Mouse (Mus musculus) forebrain, embryonic 14.5 days (tissue): ENCODE results near the gene Spsb4. TPM values are rescaled to one million over a fixed set of nuclear protein-coding genes. Genes with fewer than 3 reads are reported as not detected.
A peak's percentile ranks its signal among the peaks of the same experiment; 100 is the strongest.

Source experiments
- ATAC-seq: fragments of 200-750 bp; cut with Nextera tagmentation; 2 replicates; pipeline ENCODE4 v1.8.0; 2017; ENCODE audit warnings: mild to moderate bottlenecking, moderate library complexity
- DNase-seq: peaks from one replicate; pipeline ENCODE4 v3.0.0-alpha.2; 2015; ENCODE audit warnings: low spot score
- H3K27ac ChIP-seq: fragments of 300-500 bp; sonication (generic); 2 replicates; pipeline ENCODE4 v1.5.1; 2014; ENCODE audit warnings: low read depth, mild to moderate bottlenecking, control low read depth, low read length, moderate library complexity
- H3K27me3 ChIP-seq: fragments of 300-500 bp; sonication (generic); replicated peaks from 2 replicates; pipeline ENCODE4 v1.6.1; 2014; ENCODE audit warnings: low read length, control low read depth, mixed read lengths; ENCODE audit not compliant: control insufficient read depth, insufficient read depth
- H3K36me3 ChIP-seq: fragments of 300-500 bp; sonication (generic); 2 replicates; pipeline ENCODE4 v1.6.1; 2014; ENCODE audit warnings: low read length, control low read depth; ENCODE audit not compliant: control insufficient read depth, insufficient read depth
- H3K4me1 ChIP-seq: fragments of 300-500 bp; sonication (generic); 2 replicates; pipeline ENCODE4 v1.6.1; 2014; ENCODE audit warnings: antibody characterized with exemption, low read length, control low read depth; ENCODE audit not compliant: control insufficient read depth, insufficient read depth
- H3K4me2 ChIP-seq: fragments of 300-500 bp; sonication (generic); 2 replicates; pipeline ENCODE4 v1.6.1; 2014; ENCODE audit warnings: mild to moderate bottlenecking, control low read depth, low read length
- H3K4me3 ChIP-seq: fragments of 300-500 bp; sonication (generic); 2 replicates; pipeline ENCODE4 v1.5.1; 2014; ENCODE audit warnings: low read depth, low read length, control low read depth
- H3K9ac ChIP-seq: fragments of 300-500 bp; sonication (generic); 2 replicates; pipeline ENCODE4 v1.6.1; 2014; ENCODE audit warnings: mild to moderate bottlenecking, low read length, control low read depth, moderate library complexity
- H3K9me3 ChIP-seq: fragments of 300-500 bp; sonication (generic); replicated peaks from 2 replicates; pipeline ENCODE4 v1.6.1; 2016; ENCODE audit warnings: low read length, control low read depth, mixed read lengths; ENCODE audit not compliant: control insufficient read depth
- WGBS: fragments of 180-500 bp; shearing (Covaris S2); extraction: QIAGEN DNeasy Blood & Tissue Kit; methylation state at CpG from one replicate; pipeline ENCODE4 v1.1.7; 2014; 5-methylcytosine and 5-hydroxymethylcytosine counted together
- polyA plus RNA-seq: library from polyadenylated mRNA; unstranded; fragments of >200 nt; fragmentation: Nextera tagmentation; extraction: Ambion mirVana; gene quantifications from 2 replicates; pipeline ENCODE4 v1.2.1, GENCODE M21; 2014

Gene Spsb4
- polyA plus RNA-seq, 1 experiment from 2014 or later: 20.8 TPM

GRCm38 (mm10) chr9:97010447-97010846, 8.2 kb downstream of the Spsb4 start:
- no peak overlapping the region for H3K4me3 ChIP-seq
- H3K4me1 ChIP-seq: peaks cover 43% of the 10 kb centered on the region
- no peaks in the 10 kb centered on the region for H3K27me3 ChIP-seq
- H3K9me3 ChIP-seq: peaks cover 5% of the 10 kb centered on the region; the same call in 1 of the 2 replicates
- H3K9ac ChIP-seq: no peak overlapping the region
- no peak overlapping the region for H3K27ac ChIP-seq
- H3K36me3 ChIP-seq: 0 out of 2 replicates have a peak, but pooled peaks cover 4% of the 10 kb centered on the region
- DNase-seq (no peak), ATAC-seq (no peak)
- H3K4me2 ChIP-seq: no peak overlapping the region
- WGBS: 87% methylated on average over 6 of the region's 6 CpGs

- DNase-seq (no peak), ATAC-seq (no peak)
- WGBS: 85% methylated on average over 3 of the region's 3 CpGs
Measured at GRCm38 (mm10) chr9:97004726-97005125, 13.9 kb downstream of the Spsb4 start.

GRCm38 (mm10) chr9:97003173-97003572, 15.5 kb downstream of the Spsb4 start:
- Histone ChIP-seq H3K4me1 (no peaks in the 10 kb centered on the region), H3K36me3 (no peaks in the 10 kb centered on the region), H3K4me2 (no peak overlapping the region), H3K27ac (no peak overlapping the region), H3K4me3 (no peak overlapping the region), H3K27me3 (no peaks in the 10 kb centered on the region), H3K9ac (no peak overlapping the region), H3K9me3 (no peaks in the 10 kb centered on the region)
- DNase-seq: no peak
- no peak for ATAC-seq
- 83% methylated on average over 5 of the region's 5 CpGs for WGBS

More at GRCm38 (mm10) chr9:97004726-97005125, 13.9 kb downstream of the Spsb4 start:
- no peak overlapping the region for H3K4me3 ChIP-seq
- H3K4me2 ChIP-seq: no peak overlapping the region
- 0 out of 2 replicates have a peak, but pooled peaks cover 4% of the 10 kb centered on the region for H3K36me3 ChIP-seq
- H3K4me1 ChIP-seq: no peaks in the 10 kb centered on the region
- H3K27ac ChIP-seq: no peak overlapping the region
- H3K9me3 ChIP-seq: peaks cover 5% of the 10 kb centered on the region; the same call in 1 of the 2 replicates
- H3K9ac ChIP-seq: no peak overlapping the region
- H3K27me3 ChIP-seq: no peaks in the 10 kb centered on the region

GRCm38 (mm10) chr9:97002654-97003053, 16.0 kb downstream of the Spsb4 start:
- Histone ChIP-seq H3K4me3 (no peak overlapping the region), H3K9me3 (no peaks in the 10 kb centered on the region), H3K9ac (no peak overlapping the region), H3K27me3 (no peaks in the 10 kb centered on the region), H3K27ac (no peak overlapping the region), H3K36me3 (no peaks in the 10 kb centered on the region), H3K4me2 (no peak overlapping the region), H3K4me1 (no peaks in the 10 kb centered on the region)
- no peak for ATAC-seq
- WGBS: 92% methylated on average over 8 of the region's 8 CpGs
- DNase-seq: no peak

GRCm38 (mm10) chr9:97002025-97002424, 16.6 kb downstream of the Spsb4 start:
- 80% methylated on average over 7 of the region's 7 CpGs for WGBS
- Histone ChIP-seq H3K9me3 (no peaks in the 10 kb centered on the region), H3K36me3 (no peaks in the 10 kb centered on the region), H3K4me3 (no peak overlapping the region), H3K4me1 (no peaks in the 10 kb centered on the region), H3K9ac (no peak overlapping the region), H3K4me2 (no peak overlapping the region), H3K27me3 (no peaks in the 10 kb centered on the region), H3K27ac (no peak overlapping the region)
- DNase-seq: no peak
- ATAC-seq: no peak

GRCm38 (mm10) chr9:97001458-97001857, 17.2 kb downstream of the Spsb4 start:
- WGBS: 93% methylated on average over 10 of the region's 10 CpGs
- ATAC-seq: no peak
- Histone ChIP-seq H3K4me1 (no peaks in the 10 kb centered on the region), H3K9me3 (no peaks in the 10 kb centered on the region), H3K36me3 (no peaks in the 10 kb centered on the region), H3K27me3 (no peaks in the 10 kb centered on the region), H3K9ac (no peak overlapping the region), H3K4me2 (no peak overlapping the region), H3K4me3 (no peak overlapping the region), H3K27ac (no peak overlapping the region)
- DNase-seq: no peak

- no peak for DNase-seq
- Histone ChIP-seq H3K9me3 (no peaks in the 10 kb centered on the region), H3K27me3 (no peaks in the 10 kb centered on the region), H3K4me3 (no peak overlapping the region), H3K9ac (no peak overlapping the region), H3K36me3 (peaks cover 14% of the 10 kb centered on the region), H3K4me2 (no peak overlapping the region), H3K27ac (no peak overlapping the region), H3K4me1 (peaks cover 15% of the 10 kb centered on the region)
- 95% methylated on average over 25 of the region's 25 CpGs for WGBS
- ATAC-seq: no peak
Measured at GRCm38 (mm10) chr9:96995717-96996116, 22.9 kb downstream of the Spsb4 start.

- H3K27me3 ChIP-seq: no peaks in the 10 kb centered on the region
- peaks cover 23% of the 10 kb centered on the region for H3K4me1 ChIP-seq
- 90% methylated on average over 9 of the region's 9 CpGs for WGBS
- no peak overlapping the region for H3K9ac ChIP-seq
- H3K9me3 ChIP-seq: no peaks in the 10 kb centered on the region
- no peak overlapping the region for H3K4me3 ChIP-seq
- DNase-seq (no peak), ATAC-seq (no peak)
- no peak overlapping the region for H3K4me2 ChIP-seq
- H3K27ac ChIP-seq: no peak overlapping the region
- H3K36me3 ChIP-seq: peaks cover 14% of the 10 kb centered on the region
Measured at GRCm38 (mm10) chr9:96994733-96995132, 23.9 kb downstream of the Spsb4 start.

- Histone ChIP-seq H3K36me3 (peaks cover 14% of the 10 kb centered on the region), H3K9me3 (no peaks in the 10 kb centered on the region), H3K27me3 (no peaks in the 10 kb centered on the region), H3K4me1 (peaks cover 32% of the 10 kb centered on the region), H3K4me3 (no peak overlapping the region), H3K27ac (no peak overlapping the region), H3K9ac (no peak overlapping the region), H3K4me2 (no peak overlapping the region)
- peak; percentile 45 for DNase-seq
- WGBS: 50% methylated on average over 14 of the region's 14 CpGs
- no peak for ATAC-seq
Measured at GRCm38 (mm10) chr9:96991118-96991517, 27.5 kb downstream of the Spsb4 start.
